Mouse (Mus musculus): ENCODE data around the gene Fxn. TPM values are rescaled to one million over a fixed set of nuclear protein-coding genes. Genes with fewer than 3 reads are reported as not detected.

The Fxn gene
- total and polyA plus RNA-seq, 3 experiments, result 25.8 to 34.6 (median 31.1) TPM

GRCm38 (mm10) chr19:24214939-24215338 is 65.5 kb downstream of the Fxn start:
- Histone ChIP-seq H3K27ac (ENCODE audit: insufficient read depth, low read depth) (no peak overlapping the region), H3K4me1 (ENCODE audit: control insufficient read depth in 1 of 2, insufficient read depth in 2 of 2) (peaks cover 0 to 11% of the 10 kb centered on the region in 2 experiments; a peak in 2 of 4 replicates), H3K9ac (ENCODE audit: insufficient read depth, low read depth) (no peak overlapping the region), H3K27me3 (replicated peaks) (no peaks in the 10 kb centered on the region), H3K79me2 (replicated peaks; ENCODE audit: control insufficient read depth, extremely low read depth, insufficient read depth, poor library complexity, severe bottlenecking) (0 out of 2 replicates have a peak, but pooled peaks cover 2% of the 10 kb centered on the region), H3K4me3 (replicated peaks in 1 of 3; ENCODE audit: low read depth in 2 of 3, low read length in 2 of 3, poor library complexity in 1 of 3) (no peak overlapping the region), H3K4me2 (ENCODE audit: insufficient read depth, low read depth, poor library complexity, severe bottlenecking) (no peak overlapping the region), H3K9me3 (replicated peaks; ENCODE audit: low read length) (no peaks in the 10 kb centered on the region), H3K36me3 (replicated peaks in 1 of 2; ENCODE audit: control insufficient read depth in 1 of 2, insufficient read depth in 1 of 2, low read length in 1 of 2) (no peaks in the 10 kb centered on the region)
- dilution Hi-C loops (cut with MboI; ENCODE audit: extremely low pct_ligation_motif_present, extremely low pct_unique_long_range_greater_than_20kb, low sequenced_read_pairs), result no loop called here
- DNase-seq (ENCODE audit: extremely low read depth), result no peak
- no peak for TF ChIP-seq RCOR1 (conservative IDR thresholded peaks at IDR 0.05; ENCODE audit: low read depth, low read length)
- TF ChIP-seq SMC3 (IDR thresholded peaks at IDR 0.05; ENCODE audit: low read depth, low read length), result peak; percentile 24; the same call in 1 of the 2 replicates
- TF ChIP-seq RAD21 (IDR thresholded peaks at IDR 0.05; ENCODE audit: low read depth, low read length), result peak; percentile 21
- peak in 1 of 2 experiments; percentile 49; a peak in 2 of 4 replicates for TF ChIP-seq CTCF (conservative IDR thresholded peaks at IDR 0.05 in 1 of 2, IDR thresholded peaks at IDR 0.05 in 1 of 2; ENCODE audit: low read depth in 2 of 2, low read length in 2 of 2)
- in situ Hi-C loops (cut with MboI; ENCODE audit: low pct_ligation_motif_present, low pct_unique_long_range_greater_than_20kb, low sequenced_read_pairs), result no loop called here

DNA sequence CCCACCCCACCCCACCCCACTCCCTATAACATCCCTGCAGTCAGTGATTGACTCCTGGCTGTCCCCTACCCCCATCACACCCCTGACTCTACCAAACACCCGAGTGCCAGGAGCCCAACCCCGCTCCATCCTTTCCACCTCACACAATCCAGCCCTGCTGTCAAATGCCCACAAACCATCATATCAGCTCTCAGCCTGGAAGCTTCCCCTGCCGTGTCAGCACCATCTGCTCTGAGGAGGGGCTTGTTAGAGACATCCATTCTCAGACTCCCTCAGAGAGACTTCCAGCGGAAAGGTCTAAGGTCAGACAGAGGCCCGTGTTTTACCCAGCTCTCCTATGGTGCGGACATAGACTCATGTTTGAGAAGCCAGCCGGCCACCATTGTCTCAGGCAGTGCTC is 67.1 kb downstream of the Fxn start:
- Histone ChIP-seq H3K9me3 (replicated peaks; ENCODE audit: low read length) (no peaks in the 10 kb centered on the region), H3K27ac (ENCODE audit: insufficient read depth, low read depth) (no peak overlapping the region), H3K4me1 (ENCODE audit: control insufficient read depth in 1 of 2, insufficient read depth in 2 of 2) (peaks cover 0 to 2% of the 10 kb centered on the region in 2 experiments; a peak in 1 of 4 replicates), H3K4me3 (replicated peaks in 1 of 3; ENCODE audit: low read depth in 2 of 3, low read length in 2 of 3, poor library complexity in 1 of 3) (no peak overlapping the region), H3K27me3 (replicated peaks) (no peaks in the 10 kb centered on the region), H3K36me3 (replicated peaks in 1 of 2; ENCODE audit: control insufficient read depth in 1 of 2, insufficient read depth in 1 of 2, low read length in 1 of 2) (no peaks in the 10 kb centered on the region), H3K9ac (ENCODE audit: insufficient read depth, low read depth) (no peak overlapping the region), H3K4me2 (ENCODE audit: insufficient read depth, low read depth, poor library complexity, severe bottlenecking) (no peak overlapping the region), H3K79me2 (replicated peaks; ENCODE audit: control insufficient read depth, extremely low read depth, insufficient read depth, poor library complexity, severe bottlenecking) (0 out of 2 replicates have a peak, but pooled peaks cover 2% of the 10 kb centered on the region)
- TF ChIP-seq ZNF384 (IDR thresholded peaks at IDR 0.05; ENCODE audit: low read depth, low read length) (no peak), MAZ (IDR thresholded peaks at IDR 0.05; ENCODE audit: low read depth, low read length) (no peak), ZMIZ1 (IDR thresholded peaks at IDR 0.05; ENCODE audit: low read depth, low read length) (no peak), JUND (conservative IDR thresholded peaks at IDR 0.05; ENCODE audit: low read depth, low read length) (no peak)
- in situ Hi-C loops (cut with MboI; ENCODE audit: low pct_ligation_motif_present, low pct_unique_long_range_greater_than_20kb, low sequenced_read_pairs), result no loop called here
- no peak for DNase-seq (ENCODE audit: extremely low read depth)
- dilution Hi-C loops (cut with MboI; ENCODE audit: extremely low pct_ligation_motif_present, extremely low pct_unique_long_range_greater_than_20kb, low sequenced_read_pairs), result no loop called here

- H3K4me2 ChIP-seq (ENCODE audit: insufficient read depth, low read depth, poor library complexity, severe bottlenecking), result no peak overlapping the region
- no peaks in the 10 kb centered on the region for H3K27me3 ChIP-seq (replicated peaks)
- in situ Hi-C loops (cut with MboI; ENCODE audit: low pct_ligation_motif_present, low pct_unique_long_range_greater_than_20kb, low sequenced_read_pairs) (no loop called here), dilution Hi-C loops (cut with MboI; ENCODE audit: extremely low pct_ligation_motif_present, extremely low pct_unique_long_range_greater_than_20kb, low sequenced_read_pairs) (no loop called here)
- DNase-seq (ENCODE audit: extremely low read depth), result no peak
- no peak overlapping the region for H3K9ac ChIP-seq (ENCODE audit: insufficient read depth, low read depth)
- no peaks in the 10 kb centered on the region; a peak in 1 of 4 replicates for H3K4me1 ChIP-seq (ENCODE audit: control insufficient read depth in 1 of 2, insufficient read depth in 2 of 2)
- H3K36me3 ChIP-seq (replicated peaks in 1 of 2; ENCODE audit: control insufficient read depth in 1 of 2, insufficient read depth in 1 of 2, low read length in 1 of 2), result no peaks in the 10 kb centered on the region
- no peak overlapping the region for H3K27ac ChIP-seq (ENCODE audit: insufficient read depth, low read depth)
- H3K9me3 ChIP-seq (replicated peaks; ENCODE audit: low read length), result no peaks in the 10 kb centered on the region
- TF ChIP-seq POLR2AphosphoS2 (IDR thresholded peaks at IDR 0.05; ENCODE audit: low read depth, low read length) (no peak), ELF1 (IDR thresholded peaks at IDR 0.05; ENCODE audit: low read depth, low read length) (no peak), MXI1 (IDR thresholded peaks at IDR 0.05; ENCODE audit: low read depth, low read length) (no peak), MYC (IDR thresholded peaks at IDR 0.05; ENCODE audit: low read depth, low read length) (no peak), USF2 (conservative IDR thresholded peaks at IDR 0.05; ENCODE audit: low read depth, low read length) (no peak)
- H3K4me3 ChIP-seq (replicated peaks in 1 of 3; ENCODE audit: low read depth in 2 of 3, low read length in 2 of 3, poor library complexity in 1 of 3), result no peak overlapping the region
- 0 out of 2 replicates have a peak, but pooled peaks cover 2% of the 10 kb centered on the region for H3K79me2 ChIP-seq (replicated peaks; ENCODE audit: control insufficient read depth, extremely low read depth, insufficient read depth, poor library complexity, severe bottlenecking)
Measured at GRCm38 (mm10) chr19:24212552-24213249, 67.7 kb downstream of the Fxn start.

Other genes with a start within 250 kb of the Fxn start
- not detected in 2 replicates for gene Fam189a2, start 249.6 kb downstream of the Fxn start, total RNA-seq (2012; rRNA removed)
- gene Fam189a2, start 249.6 kb downstream of the Fxn start, total RNA-seq (2014; rRNA removed), result not detected in 2 replicates
- gene Fam189a2, start 249.6 kb downstream of the Fxn start, polyA plus RNA-seq (2012; ENCODE audit: insufficient read length, low read depth), result not detected in 2 replicates
- 13.7 and 14.4 TPM in 2 replicates for gene Tjp2, start 55.6 kb downstream of the Fxn start, total RNA-seq (2012; rRNA removed)
- 8.8 and 9.0 TPM in 2 replicates for gene Tjp2, start 55.6 kb downstream of the Fxn start, total RNA-seq (2014; rRNA removed)
- 17.4 and 17.8 TPM in 2 replicates for gene Tjp2, start 55.6 kb downstream of the Fxn start, polyA plus RNA-seq (2012; ENCODE audit: insufficient read length, low read depth)
- gene Fam122a, start 196.8 kb upstream of the Fxn start, total RNA-seq (2012; rRNA removed), result 4.1 and 4.5 TPM in 2 replicates
- gene Fam122a, start 196.8 kb upstream of the Fxn start, total RNA-seq (2014; rRNA removed), result 2.6 and 3.2 TPM in 2 replicates
- 29.2 and 34.6 TPM in 2 replicates for gene Fam122a, start 196.8 kb upstream of the Fxn start, polyA plus RNA-seq (2012; ENCODE audit: insufficient read length, low read depth)